Mouse (Mus musculus): ENCODE data around the gene Ptgr2. TPM values are rescaled to one million over a fixed set of nuclear protein-coding genes. Genes with fewer than 3 reads are reported as not detected.
A peak's percentile ranks its signal among the peaks of the same experiment; 100 is the strongest.
"Not testable (repeated sequence)": the region's sequence is repeated elsewhere in the genome, so short reads cannot be mapped to it uniquely, and the experiment has no call there.

Gene Ptgr2
- polyA plus RNA-seq, 1 experiment from 2014 or later, result 16.0 TPM

GRCm38 (mm10) chr12:84316721-84317621, 31.9 kb downstream of the Ptgr2 start, which contains the start of gene Zfp410:
Gene Zfp410 (plus strand): TSS chr12:84316852.
- H3K4me3 ChIP-seq (ENCODE audit: low read depth, low read length), result peak within 1 kb of the TSS; percentile 91

GRCm38 (mm10) chr12:84327111-84327512, 42.1 kb downstream of the Ptgr2 start:
- no peak for ATAC-seq (ENCODE audit: low FRiP score)
- Histone ChIP-seq H3K27ac (ENCODE audit: low read depth, low read length) (no peak overlapping the region), H3K4me1 (replicated peaks; ENCODE audit: control insufficient read depth, insufficient read depth, low read length) (no peaks in the 10 kb centered on the region), H3K9ac (ENCODE audit: low read depth, low read length) (no peak overlapping the region), H3K4me2 (replicated peaks; ENCODE audit: low read depth, low read length) (no peak overlapping the region), H3K4me3 (ENCODE audit: low read depth, low read length) (no peak overlapping the region), H3K36me3 (ENCODE audit: control insufficient read depth, insufficient read depth, low read length) (peaks cover 9% of the 10 kb centered on the region; the same call in 1 of the 2 replicates), H3K9me3 (ENCODE audit: control insufficient read depth, low read length) (no peaks in the 10 kb centered on the region), H3K27me3 (ENCODE audit: control insufficient read depth, insufficient read depth, low read length) (no peaks in the 10 kb centered on the region)
- 86% methylated on average over 4 of the region's 4 CpGs for WGBS
- DNase-seq (ENCODE audit: low spot score), result no peak

More at GRCm38 (mm10) chr12:84316721-84317621, 31.9 kb downstream of the Ptgr2 start, which contains the start of gene Zfp410:
- H3K4me2 ChIP-seq (replicated peaks; ENCODE audit: low read depth, low read length), result peak within 1 kb of the TSS; percentile 76
- peak within 1 kb of the TSS; percentile 97 for H3K9ac ChIP-seq (ENCODE audit: low read depth, low read length)
- DNase-seq (ENCODE audit: low spot score), result peak; percentile 89
- H3K36me3 ChIP-seq (ENCODE audit: control insufficient read depth, insufficient read depth, low read length), result no peaks in the 10 kb centered on the region
- H3K9me3 ChIP-seq (ENCODE audit: control insufficient read depth, low read length), result no peaks in the 10 kb centered on the region
- H3K27ac ChIP-seq (ENCODE audit: low read depth, low read length), result peak within 1 kb of the TSS; percentile 87
- ATAC-seq (ENCODE audit: low FRiP score), result peak; percentile 96
- no peaks in the 10 kb centered on the region for H3K27me3 ChIP-seq (ENCODE audit: control insufficient read depth, insufficient read depth, low read length)
- WGBS, result under 1% methylated on average over 68 of the region's 77 CpGs
- peaks cover 3% of the 10 kb centered on the region; the same call in 1 of the 2 replicates for H3K4me1 ChIP-seq (replicated peaks; ENCODE audit: control insufficient read depth, insufficient read depth, low read length)

- peaks cover 6% of the 10 kb centered on the region; the same call in 1 of the 2 replicates for H3K36me3 ChIP-seq (ENCODE audit: control insufficient read depth, insufficient read depth, low read length)
- WGBS, result 93% methylated on average over 11 of the region's 11 CpGs
Measured at GRCm38 (mm10) chr12:84336963-84337625, 52.1 kb downstream of the Ptgr2 start.

GRCm38 (mm10) chr12:84347192-84347591, 62.2 kb downstream of the Ptgr2 start:
- Histone ChIP-seq H3K9me3 (ENCODE audit: control insufficient read depth, low read length) (no peaks in the 10 kb centered on the region), H3K27me3 (ENCODE audit: control insufficient read depth, insufficient read depth, low read length) (no peaks in the 10 kb centered on the region), H3K27ac (ENCODE audit: low read depth, low read length) (no peak overlapping the region), H3K9ac (ENCODE audit: low read depth, low read length) (no peak overlapping the region), H3K4me3 (ENCODE audit: low read depth, low read length) (no peak overlapping the region), H3K36me3 (ENCODE audit: control insufficient read depth, insufficient read depth, low read length) (peaks cover 2% of the 10 kb centered on the region; the same call in 1 of the 2 replicates), H3K4me2 (replicated peaks; ENCODE audit: low read depth, low read length) (no peak overlapping the region), H3K4me1 (replicated peaks; ENCODE audit: control insufficient read depth, insufficient read depth, low read length) (no peaks in the 10 kb centered on the region)
- DNase-seq (ENCODE audit: low spot score) (peak; percentile 45), ATAC-seq (ENCODE audit: low FRiP score) (no peak)
- 41% methylated on average over 2 of the region's 2 CpGs for WGBS

More at GRCm38 (mm10) chr12:84336963-84337625, 52.1 kb downstream of the Ptgr2 start:
- no peaks in the 10 kb centered on the region for H3K27me3 ChIP-seq (ENCODE audit: control insufficient read depth, insufficient read depth, low read length)
- DNase-seq (ENCODE audit: low spot score), result no peak
- H3K4me2 ChIP-seq (replicated peaks; ENCODE audit: low read depth, low read length), result no peak overlapping the region
- H3K27ac ChIP-seq (ENCODE audit: low read depth, low read length), result no peak overlapping the region
- H3K9me3 ChIP-seq (ENCODE audit: control insufficient read depth, low read length), result no peaks in the 10 kb centered on the region
- no peaks in the 10 kb centered on the region for H3K4me1 ChIP-seq (replicated peaks; ENCODE audit: control insufficient read depth, insufficient read depth, low read length)
- H3K4me3 ChIP-seq (ENCODE audit: low read depth, low read length), result no peak overlapping the region
- no peak for ATAC-seq (ENCODE audit: low FRiP score)
- H3K9ac ChIP-seq (ENCODE audit: low read depth, low read length), result no peak overlapping the region

GRCm38 (mm10) chr12:84358699-84359098, 73.7 kb downstream of the Ptgr2 start:
- WGBS, result 86% methylated on average over 2 of the region's 2 CpGs
- H3K4me3 ChIP-seq (ENCODE audit: low read depth, low read length), result not testable (repeated sequence)

GRCm38 (mm10) chr12:84361555-84362489, 76.8 kb downstream of the Ptgr2 start, which contains the start of the genes Coq6 and Fam161b:
Gene Coq6 (plus strand): TSS chr12:84361657.
Gene Fam161b (minus strand): TSS chr12:84361833.
- WGBS, result under 1% methylated on average over 51 of the region's 51 CpGs
- no peak within 1 kb of the TSS for H3K27ac ChIP-seq (ENCODE audit: low read depth, low read length)

More at GRCm38 (mm10) chr12:84358699-84359098, 73.7 kb downstream of the Ptgr2 start:
- not testable (repeated sequence) for ATAC-seq (ENCODE audit: low FRiP score); H3K9me3 ChIP-seq (ENCODE audit: control insufficient read depth, low read length); H3K27me3 ChIP-seq (ENCODE audit: control insufficient read depth, insufficient read depth, low read length); H3K27ac ChIP-seq (ENCODE audit: low read depth, low read length); H3K4me2 ChIP-seq (replicated peaks; ENCODE audit: low read depth, low read length); H3K4me1 ChIP-seq (replicated peaks; ENCODE audit: control insufficient read depth, insufficient read depth, low read length); DNase-seq (ENCODE audit: low spot score); H3K9ac ChIP-seq (ENCODE audit: low read depth, low read length); H3K36me3 ChIP-seq (ENCODE audit: control insufficient read depth, insufficient read depth, low read length)

GRCm38 (mm10) chr12:84362872-84363271, 77.8 kb downstream of the Ptgr2 start:
- no peak for DNase-seq (ENCODE audit: low spot score)
- Histone ChIP-seq H3K4me2 (replicated peaks; ENCODE audit: low read depth, low read length) (peak overlapping the region; percentile 69; the same call in 1 of the 2 replicates), H3K36me3 (ENCODE audit: control insufficient read depth, insufficient read depth, low read length) (no peaks in the 10 kb centered on the region), H3K9me3 (ENCODE audit: control insufficient read depth, low read length) (no peaks in the 10 kb centered on the region), H3K27ac (ENCODE audit: low read depth, low read length) (no peak overlapping the region), H3K9ac (ENCODE audit: low read depth, low read length) (no peak overlapping the region), H3K4me1 (replicated peaks; ENCODE audit: control insufficient read depth, insufficient read depth, low read length) (no peaks in the 10 kb centered on the region), H3K27me3 (ENCODE audit: control insufficient read depth, insufficient read depth, low read length) (no peaks in the 10 kb centered on the region), H3K4me3 (ENCODE audit: low read depth, low read length) (peak overlapping the region; percentile 71)
- WGBS, result 72% methylated on average over 2 of the region's 2 CpGs
- no peak for ATAC-seq (ENCODE audit: low FRiP score)

More at GRCm38 (mm10) chr12:84361555-84362489, 76.8 kb downstream of the Ptgr2 start, which contains the start of the genes Coq6 and Fam161b:
- no peaks in the 10 kb centered on the region for H3K36me3 ChIP-seq (ENCODE audit: control insufficient read depth, insufficient read depth, low read length)
- H3K9ac ChIP-seq (ENCODE audit: low read depth, low read length), result peak within 1 kb of the TSS; percentile 70
- ATAC-seq (ENCODE audit: low FRiP score) (peak; percentile 99), DNase-seq (ENCODE audit: low spot score) (peak; percentile 93)
- no peaks in the 10 kb centered on the region for H3K9me3 ChIP-seq (ENCODE audit: control insufficient read depth, low read length)
- peak within 1 kb of the TSS; percentile 71 for H3K4me3 ChIP-seq (ENCODE audit: low read depth, low read length)
- no peaks in the 10 kb centered on the region for H3K4me1 ChIP-seq (replicated peaks; ENCODE audit: control insufficient read depth, insufficient read depth, low read length)
- H3K27me3 ChIP-seq (ENCODE audit: control insufficient read depth, insufficient read depth, low read length), result no peaks in the 10 kb centered on the region
- H3K4me2 ChIP-seq (replicated peaks; ENCODE audit: low read depth, low read length), result peak within 1 kb of the TSS; percentile 69

GRCm38 (mm10) chr12:84364291-84364690, 79.3 kb downstream of the Ptgr2 start:
- Histone ChIP-seq H3K4me1 (replicated peaks; ENCODE audit: control insufficient read depth, insufficient read depth, low read length) (no peaks in the 10 kb centered on the region), H3K27me3 (ENCODE audit: control insufficient read depth, insufficient read depth, low read length) (no peaks in the 10 kb centered on the region)
- 84% methylated on average over 9 of the region's 9 CpGs for WGBS

More at GRCm38 (mm10) chr12:84364291-84364690, 79.3 kb downstream of the Ptgr2 start:
- Histone ChIP-seq H3K36me3 (ENCODE audit: control insufficient read depth, insufficient read depth, low read length) (no peaks in the 10 kb centered on the region), H3K4me3 (ENCODE audit: low read depth, low read length) (no peak overlapping the region), H3K9me3 (ENCODE audit: control insufficient read depth, low read length) (no peaks in the 10 kb centered on the region), H3K4me2 (replicated peaks; ENCODE audit: low read depth, low read length) (no peak overlapping the region), H3K9ac (ENCODE audit: low read depth, low read length) (no peak overlapping the region), H3K27ac (ENCODE audit: low read depth, low read length) (no peak overlapping the region)
- ATAC-seq (ENCODE audit: low FRiP score), result no peak
- DNase-seq (ENCODE audit: low spot score), result no peak
